Mouse (Mus musculus): Measurements from ENCODE around the gene Ddx21. TPM values are rescaled to one million over a fixed set of nuclear protein-coding genes. Genes with fewer than 3 reads are reported as not detected.

Gene Ddx21
- polyA plus RNA-seq, 1 experiment from 2014 or later, result 13.3 TPM

GRCm38 (mm10) chr10:62568861-62569260 is 33.2 kb downstream of the Ddx21 start:
- H3K4me1 ChIP-seq (ENCODE audit: control insufficient read depth in 2 of 2, insufficient read depth in 2 of 2, low read length in 2 of 2), result no peaks in the 10 kb centered on the region
- peaks cover 86% of the 10 kb centered on the region for H3K36me3 ChIP-seq (ENCODE audit: control insufficient read depth, insufficient read depth, low read length)
- no peak overlapping the region for H3K4me2 ChIP-seq (ENCODE audit: low read length)
- no peaks in the 10 kb centered on the region for H3K9me3 ChIP-seq (ENCODE audit: control insufficient read depth, low read length)
- H3K27me3 ChIP-seq (ENCODE audit: control insufficient read depth, insufficient read depth, low read length), result no peaks in the 10 kb centered on the region
- no peak overlapping the region for H3K9ac ChIP-seq (ENCODE audit: low read length)
- 74% methylated on average over 4 of the region's 4 CpGs for WGBS
- H3K27ac ChIP-seq (replicated peaks in 1 of 2; ENCODE audit: control insufficient read depth in 1 of 2, insufficient read depth in 1 of 2, low read depth in 2 of 2, low read length in 2 of 2), result no peak overlapping the region
- ATAC-seq (ENCODE audit: insufficient number of reproducible peaks, insufficient read depth, low FRiP score, low read depth), result no peak
- H3K4me3 ChIP-seq (ENCODE audit: control insufficient read depth in 1 of 2, insufficient read depth in 1 of 2, low read depth in 1 of 2, low read length in 2 of 2), result no peak overlapping the region

- peaks cover 54% of the 10 kb centered on the region for H3K36me3 ChIP-seq (ENCODE audit: control insufficient read depth, insufficient read depth, low read length)
These were observed 44.3 kb downstream of the Ddx21 start for GRCm38 (mm10) chr10:62557736-62558135.

GRCm38 (mm10) chr10:62556558-62556901 is 45.6 kb downstream of the Ddx21 start:
- no peak overlapping the region for H3K4me2 ChIP-seq (ENCODE audit: low read length)
- H3K27ac ChIP-seq (replicated peaks in 1 of 2; ENCODE audit: control insufficient read depth in 1 of 2, insufficient read depth in 1 of 2, low read depth in 2 of 2, low read length in 2 of 2), result no peak overlapping the region
- 88% methylated on average over 6 of the region's 6 CpGs for WGBS
- H3K4me3 ChIP-seq (ENCODE audit: control insufficient read depth in 1 of 2, insufficient read depth in 1 of 2, low read depth in 1 of 2, low read length in 2 of 2), result no peak overlapping the region
- no peaks in the 10 kb centered on the region for H3K4me1 ChIP-seq (ENCODE audit: control insufficient read depth in 2 of 2, insufficient read depth in 2 of 2, low read length in 2 of 2)
- H3K9ac ChIP-seq (ENCODE audit: low read length), result no peak overlapping the region
- no peaks in the 10 kb centered on the region for H3K9me3 ChIP-seq (ENCODE audit: control insufficient read depth, low read length)
- no peak for ATAC-seq (ENCODE audit: insufficient number of reproducible peaks, insufficient read depth, low FRiP score, low read depth)
- no peaks in the 10 kb centered on the region for H3K27me3 ChIP-seq (ENCODE audit: control insufficient read depth, insufficient read depth, low read length)
- peaks cover 42% of the 10 kb centered on the region for H3K36me3 ChIP-seq (ENCODE audit: control insufficient read depth, insufficient read depth, low read length)

More at GRCm38 (mm10) chr10:62557736-62558135, 44.3 kb downstream of the Ddx21 start:
- Histone ChIP-seq H3K4me3 (ENCODE audit: control insufficient read depth in 1 of 2, insufficient read depth in 1 of 2, low read depth in 1 of 2, low read length in 2 of 2) (no peak overlapping the region), H3K4me2 (ENCODE audit: low read length) (no peak overlapping the region), H3K9me3 (ENCODE audit: control insufficient read depth, low read length) (no peaks in the 10 kb centered on the region), H3K4me1 (ENCODE audit: control insufficient read depth in 2 of 2, insufficient read depth in 2 of 2, low read length in 2 of 2) (no peaks in the 10 kb centered on the region), H3K9ac (ENCODE audit: low read length) (no peak overlapping the region), H3K27ac (replicated peaks in 1 of 2; ENCODE audit: control insufficient read depth in 1 of 2, insufficient read depth in 1 of 2, low read depth in 2 of 2, low read length in 2 of 2) (no peak overlapping the region), H3K27me3 (ENCODE audit: control insufficient read depth, insufficient read depth, low read length) (no peaks in the 10 kb centered on the region)
- no peak for ATAC-seq (ENCODE audit: insufficient number of reproducible peaks, insufficient read depth, low FRiP score, low read depth)
- 89% methylated on average over 1 of the region's 1 CpGs for WGBS

GRCm38 (mm10) chr10:62555705-62556557 is 46.1 kb downstream of the Ddx21 start:
- Histone ChIP-seq H3K9me3 (ENCODE audit: control insufficient read depth, low read length) (no peaks in the 10 kb centered on the region), H3K27me3 (ENCODE audit: control insufficient read depth, insufficient read depth, low read length) (no peaks in the 10 kb centered on the region), H3K4me3 (ENCODE audit: control insufficient read depth in 1 of 2, insufficient read depth in 1 of 2, low read depth in 1 of 2, low read length in 2 of 2) (no peak overlapping the region), H3K9ac (ENCODE audit: low read length) (no peak overlapping the region), H3K4me1 (ENCODE audit: control insufficient read depth in 2 of 2, insufficient read depth in 2 of 2, low read length in 2 of 2) (no peaks in the 10 kb centered on the region), H3K4me2 (ENCODE audit: low read length) (no peak overlapping the region), H3K36me3 (ENCODE audit: control insufficient read depth, insufficient read depth, low read length) (peaks cover 38% of the 10 kb centered on the region), H3K27ac (replicated peaks in 1 of 2; ENCODE audit: control insufficient read depth in 1 of 2, insufficient read depth in 1 of 2, low read depth in 2 of 2, low read length in 2 of 2) (no peak overlapping the region)
- ATAC-seq (ENCODE audit: insufficient number of reproducible peaks, insufficient read depth, low FRiP score, low read depth), result no peak
- WGBS, result 75% methylated on average over 11 of the region's 11 CpGs

GRCm38 (mm10) chr10:62553611-62554091 is 48.4 kb downstream of the Ddx21 start:
- Histone ChIP-seq H3K36me3 (ENCODE audit: control insufficient read depth, insufficient read depth, low read length) (peaks cover 16% of the 10 kb centered on the region), H3K27ac (replicated peaks in 1 of 2; ENCODE audit: control insufficient read depth in 1 of 2, insufficient read depth in 1 of 2, low read depth in 2 of 2, low read length in 2 of 2) (no peak overlapping the region), H3K4me2 (ENCODE audit: low read length) (no peak overlapping the region), H3K4me1 (ENCODE audit: control insufficient read depth in 2 of 2, insufficient read depth in 2 of 2, low read length in 2 of 2) (no peaks in the 10 kb centered on the region; a peak in 1 of 4 replicates), H3K4me3 (ENCODE audit: control insufficient read depth in 1 of 2, insufficient read depth in 1 of 2, low read depth in 1 of 2, low read length in 2 of 2) (no peak overlapping the region), H3K27me3 (ENCODE audit: control insufficient read depth, insufficient read depth, low read length) (no peaks in the 10 kb centered on the region), H3K9ac (ENCODE audit: low read length) (no peak overlapping the region), H3K9me3 (ENCODE audit: control insufficient read depth, low read length) (no peaks in the 10 kb centered on the region)
- ATAC-seq (ENCODE audit: insufficient number of reproducible peaks, insufficient read depth, low FRiP score, low read depth), result no peak
- 58% methylated on average over 12 of the region's 12 CpGs for WGBS

GRCm38 (mm10) chr10:62550787-62551300 is 51.2 kb downstream of the Ddx21 start:
- Histone ChIP-seq H3K36me3 (ENCODE audit: control insufficient read depth, insufficient read depth, low read length) (no peaks in the 10 kb centered on the region), H3K4me2 (ENCODE audit: low read length) (no peak overlapping the region), H3K9ac (ENCODE audit: low read length) (no peak overlapping the region), H3K9me3 (ENCODE audit: control insufficient read depth, low read length) (no peaks in the 10 kb centered on the region), H3K27me3 (ENCODE audit: control insufficient read depth, insufficient read depth, low read length) (no peaks in the 10 kb centered on the region), H3K27ac (replicated peaks in 1 of 2; ENCODE audit: control insufficient read depth in 1 of 2, insufficient read depth in 1 of 2, low read depth in 2 of 2, low read length in 2 of 2) (no peak overlapping the region), H3K4me3 (ENCODE audit: control insufficient read depth in 1 of 2, insufficient read depth in 1 of 2, low read depth in 1 of 2, low read length in 2 of 2) (no peak overlapping the region), H3K4me1 (ENCODE audit: control insufficient read depth in 2 of 2, insufficient read depth in 2 of 2, low read length in 2 of 2) (no peaks in the 10 kb centered on the region; a peak in 1 of 4 replicates)
- WGBS, result 77% methylated on average over 7 of the region's 7 CpGs
- ATAC-seq (ENCODE audit: insufficient number of reproducible peaks, insufficient read depth, low FRiP score, low read depth), result no peak

- no peak overlapping the region for H3K9ac ChIP-seq (ENCODE audit: low read length)
- H3K4me3 ChIP-seq (ENCODE audit: control insufficient read depth in 1 of 2, insufficient read depth in 1 of 2, low read depth in 1 of 2, low read length in 2 of 2), result no peak overlapping the region
- no peaks in the 10 kb centered on the region for H3K27me3 ChIP-seq (ENCODE audit: control insufficient read depth, insufficient read depth, low read length)
- H3K4me1 ChIP-seq (ENCODE audit: control insufficient read depth in 2 of 2, insufficient read depth in 2 of 2, low read length in 2 of 2), result no peaks in the 10 kb centered on the region; a peak in 1 of 4 replicates
- no peaks in the 10 kb centered on the region for H3K9me3 ChIP-seq (ENCODE audit: control insufficient read depth, low read length)
- no peak overlapping the region for H3K27ac ChIP-seq (replicated peaks in 1 of 2; ENCODE audit: control insufficient read depth in 1 of 2, insufficient read depth in 1 of 2, low read depth in 2 of 2, low read length in 2 of 2)
- WGBS, result 22% methylated on average over 15 of the region's 16 CpGs
- 0 out of 2 replicates have a peak, but pooled peaks have one; percentile 21 for ATAC-seq (ENCODE audit: insufficient number of reproducible peaks, insufficient read depth, low FRiP score, low read depth)
- H3K36me3 ChIP-seq (ENCODE audit: control insufficient read depth, insufficient read depth, low read length), result no peaks in the 10 kb centered on the region
- no peak overlapping the region for H3K4me2 ChIP-seq (ENCODE audit: low read length)
These were observed 52.4 kb downstream of the Ddx21 start for GRCm38 (mm10) chr10:62549523-62550166.

All from heart, embryonic 14.5 days (tissue).